Mouse (Mus musculus): ENCODE results near the gene Zic1.

The Zic1 gene

GRCm38 (mm10) chr9:91365664-91366063, at the start of gene Zic1:
Gene Zic1, minus strand, starts transcription at chr9:91365810.
- ATAC-seq (ENCODE audit: low TSS enrichment) = no peak

DNA sequence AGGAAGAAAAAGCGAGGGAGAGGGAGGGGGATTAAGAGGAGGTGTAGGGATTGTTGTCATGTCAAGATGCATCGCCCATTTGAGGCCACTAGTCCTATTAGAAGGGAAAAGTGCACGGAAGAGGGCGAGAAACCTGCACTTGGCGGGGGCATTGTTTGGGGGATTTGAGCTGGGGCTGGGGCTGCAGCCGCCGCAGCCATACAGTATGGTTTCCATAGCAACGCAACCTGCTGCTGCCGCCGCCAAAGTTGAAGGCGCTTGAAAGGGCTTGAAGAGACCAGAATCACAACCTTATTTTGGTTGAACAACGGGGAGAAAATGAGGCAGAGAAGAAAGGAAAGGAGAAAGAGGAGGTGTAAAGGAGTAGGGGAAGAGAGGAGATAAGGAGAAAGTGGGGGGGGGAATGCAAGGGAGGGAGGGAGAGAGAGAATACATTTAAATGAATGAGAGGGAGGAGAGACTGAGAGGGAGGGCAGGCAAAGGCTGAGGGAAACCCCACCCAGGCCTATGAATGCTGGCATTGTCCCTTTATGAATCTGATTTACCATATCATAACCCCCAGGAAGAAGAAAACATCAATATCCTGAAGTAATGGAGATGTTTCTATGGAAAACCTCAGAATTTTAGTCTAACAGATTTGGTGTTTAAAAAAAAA, 48.5 kb upstream of the Zic1 start:
- ATAC-seq (ENCODE audit: low TSS enrichment) = no peak

DNA sequence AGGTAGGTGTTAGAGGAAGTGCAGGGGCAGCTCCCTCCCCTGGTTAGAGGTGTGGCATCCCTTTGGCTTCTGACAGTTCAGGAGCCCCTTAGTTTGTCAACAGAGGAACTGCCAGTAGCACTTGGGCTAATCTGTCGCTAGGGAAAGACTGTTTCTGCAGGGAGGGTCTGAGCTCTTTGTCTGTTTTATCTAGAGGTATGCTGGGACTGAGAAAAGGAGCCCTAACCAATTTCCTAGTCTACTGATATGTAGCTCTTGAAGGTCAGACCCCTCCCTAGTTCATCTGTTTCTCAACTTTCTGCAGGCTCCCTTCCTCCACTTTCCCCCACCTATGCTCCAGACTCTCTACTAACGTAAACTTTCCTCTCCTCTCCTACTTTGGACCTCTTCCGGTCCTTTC, 44.2 kb upstream of the Zic1 start:
- no peak for ATAC-seq (ENCODE audit: low TSS enrichment)

GRCm38 (mm10) chr9:91406258-91406763, 40.7 kb upstream of the Zic1 start:
- ATAC-seq (ENCODE audit: low TSS enrichment) = no peak

GRCm38 (mm10) chr9:91405753-91406178, 40.2 kb upstream of the Zic1 start:
- no peak for ATAC-seq (ENCODE audit: low TSS enrichment)

DNA sequence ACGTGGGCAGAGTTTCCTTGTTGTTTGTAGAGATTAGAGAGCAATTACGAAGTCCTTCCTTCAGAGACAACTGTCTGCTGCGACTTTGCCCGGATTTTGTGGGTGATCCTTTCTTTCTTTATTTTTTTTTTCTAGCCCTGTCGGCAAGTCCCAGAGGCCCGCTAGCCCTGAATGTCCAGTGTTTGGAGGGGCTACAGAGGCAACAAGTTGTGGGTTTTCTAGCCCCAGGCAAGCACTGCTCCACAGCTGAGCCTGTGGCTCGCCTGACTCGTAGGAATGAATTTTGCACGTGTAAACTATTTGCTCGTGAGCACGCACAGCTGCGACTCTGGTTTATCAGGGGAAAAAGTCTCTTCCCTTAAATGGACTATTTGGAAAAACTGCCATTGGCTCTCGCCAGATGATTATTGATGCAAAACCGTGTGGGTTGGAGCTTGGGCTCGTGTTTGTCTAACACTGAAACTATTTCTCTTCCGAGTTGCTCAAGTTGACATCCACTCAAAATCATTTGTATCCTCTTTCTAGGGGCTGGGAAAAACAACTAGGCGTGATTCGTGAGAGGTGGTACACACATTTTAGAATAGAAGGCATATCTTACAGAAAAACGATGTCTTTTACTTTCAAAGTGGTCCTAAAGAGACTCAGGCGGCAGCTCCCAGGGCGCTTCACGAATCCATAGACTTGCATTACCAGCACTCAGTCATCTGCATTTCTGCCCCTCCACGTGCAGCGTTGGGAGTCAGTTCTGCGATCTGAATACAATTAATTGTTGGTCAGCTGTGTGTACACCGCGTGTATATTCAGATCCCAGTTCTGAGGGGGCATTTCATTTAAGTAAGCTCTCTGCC, 39.5 kb upstream of the Zic1 start:
- ATAC-seq (ENCODE audit: low TSS enrichment) = no peak

- no peak for ATAC-seq (ENCODE audit: low TSS enrichment)
These were observed 38.6 kb upstream of the Zic1 start for GRCm38 (mm10) chr9:91404229-91404628.

GRCm38 (mm10) chr9:91401471-91401870, 35.9 kb upstream of the Zic1 start:
- no peak for ATAC-seq (ENCODE audit: low TSS enrichment)

DNA sequence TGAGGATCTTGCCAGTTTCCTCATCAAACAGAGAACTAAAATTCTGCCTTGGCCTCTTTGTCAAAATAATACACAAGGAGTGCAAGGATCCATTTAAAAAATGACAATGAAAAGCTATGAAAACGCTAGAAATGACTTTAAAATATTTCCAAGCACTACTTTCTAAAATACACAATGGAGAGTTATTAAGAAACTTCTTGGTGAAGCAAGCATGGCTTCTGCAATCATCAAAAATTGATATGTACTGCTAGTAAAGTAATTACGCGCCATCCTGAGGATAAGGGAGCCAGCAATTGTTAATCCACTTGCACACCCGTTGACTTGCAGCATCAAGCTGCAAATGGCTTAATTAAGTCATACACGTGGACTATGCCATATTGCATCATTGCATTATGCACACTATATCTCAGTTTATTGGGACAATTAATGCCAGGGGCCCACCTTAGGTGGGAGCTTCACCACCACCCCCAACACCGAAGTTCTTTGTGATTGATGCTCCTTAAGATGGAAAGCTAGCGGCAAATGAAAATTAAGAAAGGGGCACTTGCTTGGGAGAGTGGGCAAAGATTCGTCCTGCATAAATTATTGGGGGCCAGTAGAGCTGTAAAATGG, 35.0 kb upstream of the Zic1 start:
- ATAC-seq (ENCODE audit: low TSS enrichment) = no peak

DNA sequence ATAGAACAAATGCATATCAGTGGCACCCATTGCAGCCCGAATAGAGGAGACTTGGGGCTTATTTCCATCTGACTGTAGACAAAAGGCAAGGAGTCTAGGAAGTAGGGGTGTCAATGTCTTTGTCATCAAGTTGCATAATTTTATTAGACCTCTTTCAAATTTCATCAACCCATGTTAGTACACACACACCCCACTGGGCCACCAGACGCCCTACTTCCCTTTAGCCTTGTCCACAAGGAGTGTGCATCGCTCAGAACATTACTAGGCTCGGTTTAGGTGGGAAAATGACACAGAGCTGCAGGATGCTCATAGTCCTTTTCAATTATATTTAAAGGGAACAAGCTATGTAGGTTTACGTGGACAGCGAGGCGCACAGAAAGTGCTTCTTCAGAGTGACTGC, 34.4 kb upstream of the Zic1 start:
- no peak for ATAC-seq (ENCODE audit: low TSS enrichment)

GRCm38 (mm10) chr9:91395066-91395772, 29.6 kb upstream of the Zic1 start:
- ATAC-seq (ENCODE audit: low TSS enrichment) = no peak

GRCm38 (mm10) chr9:91394211-91394646, 28.6 kb upstream of the Zic1 start:
- ATAC-seq (ENCODE audit: low TSS enrichment) = no peak

DNA sequence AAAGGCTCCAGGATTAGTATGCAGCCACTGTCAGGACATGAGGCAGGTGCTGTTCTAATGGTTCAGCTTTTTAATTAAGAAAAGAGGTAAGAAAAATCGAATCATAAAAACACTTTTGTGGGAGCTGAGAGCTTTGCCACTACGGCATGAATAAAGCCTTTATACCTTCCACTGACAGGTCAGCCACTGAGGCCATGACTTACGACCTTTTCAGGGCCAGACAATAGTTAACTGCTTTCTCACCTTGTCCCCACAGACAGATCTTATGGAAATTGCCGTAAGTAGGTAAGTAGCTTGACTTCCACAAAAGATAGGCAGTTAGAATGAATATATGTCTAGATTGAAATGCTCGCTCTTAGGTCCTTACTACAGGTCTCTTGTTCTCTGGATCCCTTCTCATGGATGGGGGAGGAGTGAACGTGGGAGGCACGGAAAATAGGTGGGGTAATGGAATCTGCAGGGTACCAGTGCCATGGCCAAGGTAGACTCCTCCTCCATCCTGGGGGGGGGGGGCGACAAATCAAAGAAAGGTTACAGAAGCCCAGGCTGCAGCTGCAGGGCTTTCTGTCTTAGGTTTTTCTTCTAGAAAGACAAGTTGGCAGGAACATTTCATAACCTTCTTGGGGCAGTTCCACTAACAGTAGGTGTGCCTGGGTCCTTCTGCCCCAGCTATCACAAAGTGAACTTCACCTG, 27.9 kb upstream of the Zic1 start:
- no peak for ATAC-seq (ENCODE audit: low TSS enrichment)

- ATAC-seq (ENCODE audit: low TSS enrichment) = no peak
These were observed 22.6 kb upstream of the Zic1 start for GRCm38 (mm10) chr9:91388173-91388572.

GRCm38 (mm10) chr9:91387740-91388080, 22.1 kb upstream of the Zic1 start:
- ATAC-seq (ENCODE audit: low TSS enrichment) = no peak

DNA sequence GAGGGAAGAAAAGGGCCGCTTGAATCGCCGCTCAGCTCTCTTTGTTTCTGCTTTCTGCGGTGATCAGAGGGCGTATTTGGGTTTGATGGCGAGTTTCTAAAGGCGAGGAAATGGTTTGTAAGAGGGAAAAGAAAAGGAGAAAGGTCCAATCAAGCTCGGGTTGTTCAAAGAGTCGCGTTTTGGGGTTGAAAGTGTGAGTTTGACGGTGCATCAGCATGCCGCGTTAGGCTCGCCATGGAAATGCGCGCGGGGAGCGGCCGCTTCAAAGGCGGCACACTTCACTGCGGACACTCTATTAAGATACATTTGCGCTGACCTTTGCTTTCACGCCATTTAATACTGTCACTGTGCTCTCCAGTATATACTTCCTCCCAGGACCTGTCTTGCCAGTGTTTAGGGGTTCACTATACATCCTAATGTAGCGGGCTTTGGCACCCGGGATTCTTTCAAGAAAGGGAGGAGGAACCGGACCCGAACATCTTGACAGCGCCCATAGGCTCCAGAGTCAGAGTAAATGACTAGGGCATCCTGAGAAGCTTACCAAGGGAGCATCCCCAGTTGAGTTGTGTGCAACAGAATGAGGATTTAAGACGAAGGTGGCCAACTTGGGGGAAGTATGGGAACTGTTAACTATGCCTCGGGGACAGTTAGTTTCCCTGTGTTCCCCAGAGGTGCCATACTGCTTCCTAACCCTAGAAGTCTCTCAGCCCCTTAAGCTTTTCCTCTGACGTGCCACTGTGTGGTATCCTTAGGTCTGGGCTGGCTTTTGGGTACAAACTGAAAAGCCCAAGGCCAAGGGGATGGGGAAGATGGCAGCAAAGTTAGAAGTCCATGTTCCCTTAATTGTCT, 21.5 kb upstream of the Zic1 start:
- ATAC-seq (ENCODE audit: low TSS enrichment) = no peak

GRCm38 (mm10) chr9:91386502-91386890, 20.9 kb upstream of the Zic1 start:
- no peak for ATAC-seq (ENCODE audit: low TSS enrichment)

DNA sequence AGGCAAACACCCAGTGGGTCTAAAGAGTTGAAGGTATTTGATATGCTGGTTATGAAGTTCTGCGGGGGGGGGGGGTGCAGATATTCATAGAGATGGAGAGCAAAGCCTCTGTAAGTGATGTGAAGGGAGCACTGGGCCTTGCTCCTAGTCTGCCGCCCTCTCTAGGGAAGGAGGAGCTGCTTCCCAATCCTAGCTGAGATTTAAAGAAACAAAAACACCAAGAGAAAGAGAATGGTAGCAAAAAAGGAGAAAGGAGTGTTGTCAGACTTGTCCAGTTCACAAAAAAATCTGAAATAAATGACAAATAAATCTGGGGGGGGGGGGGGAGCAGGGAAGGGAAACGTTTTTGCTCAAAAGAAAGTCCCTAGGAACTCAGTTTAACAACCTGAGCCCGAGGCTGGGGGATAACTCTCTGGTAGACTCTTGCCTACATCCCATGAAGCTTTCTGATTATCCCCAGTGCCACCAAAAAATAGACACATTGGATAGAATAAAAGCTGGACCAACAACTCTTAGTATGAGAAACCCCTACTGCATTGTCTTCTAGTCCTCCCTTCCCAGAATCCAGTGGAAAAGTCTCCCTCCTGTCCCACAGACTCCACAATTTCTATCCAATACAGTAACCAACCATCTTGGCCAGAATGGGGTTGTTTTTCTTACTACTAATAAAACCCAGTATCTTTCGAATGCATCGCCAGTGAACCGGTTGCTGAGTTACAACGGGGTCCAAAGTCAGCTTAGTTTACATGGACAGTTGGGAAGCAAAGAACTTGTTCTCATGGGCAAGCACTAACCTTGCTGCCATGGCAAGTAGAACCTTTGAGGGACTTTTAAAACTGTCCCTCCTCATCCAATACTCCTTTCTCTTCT, 20.2 kb upstream of the Zic1 start:
- no peak for ATAC-seq (ENCODE audit: low TSS enrichment)

DNA sequence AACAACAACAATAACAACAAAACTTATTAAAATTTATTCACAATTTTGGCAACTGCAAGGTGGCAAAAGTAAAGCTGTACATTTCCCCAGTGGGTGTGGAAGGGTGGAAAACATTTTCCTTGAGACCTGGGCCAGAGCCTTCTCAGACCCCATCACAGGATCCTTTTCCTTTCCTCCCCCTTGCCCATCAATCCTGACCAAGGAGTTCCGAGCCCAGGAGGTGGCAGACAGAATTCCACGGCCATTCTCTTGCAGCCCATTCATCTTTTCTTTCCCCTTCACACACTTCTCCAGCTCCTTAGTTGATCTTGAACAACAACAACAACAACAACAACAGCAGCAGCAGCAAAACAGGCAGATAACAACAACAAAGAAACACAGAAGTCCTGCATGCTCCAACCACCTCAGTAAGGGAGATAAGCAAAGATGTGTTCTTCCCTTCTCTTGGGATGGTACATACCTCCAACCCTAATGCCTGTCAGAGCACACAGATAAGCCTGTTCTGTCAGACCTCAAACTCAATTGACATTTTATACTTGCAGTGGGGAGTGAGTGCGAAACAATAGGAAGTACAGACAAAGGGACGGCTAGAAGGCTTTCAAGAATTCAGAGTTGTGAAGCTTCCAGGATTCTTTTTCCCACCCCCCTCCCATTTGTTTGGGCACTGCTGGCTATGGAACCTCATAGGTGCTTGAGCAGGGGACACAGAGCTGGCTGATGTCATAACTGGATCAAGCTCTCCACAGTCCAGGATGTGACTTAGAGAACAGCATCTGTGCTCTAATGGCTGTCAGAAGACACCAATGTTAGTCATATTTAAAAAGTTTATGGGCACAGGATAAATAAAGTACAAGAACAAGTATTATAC, 19.3 kb upstream of the Zic1 start:
- ATAC-seq (ENCODE audit: low TSS enrichment) = no peak
